Mouse (Mus musculus) ovary, postnatal 36 days (tissue): ENCODE measurements at regions not wholly inside any gene's neighbourhood (a gene's known extent, or its start where the extent isn't known, plus 50 kb on each side); places are given as distances from the start of the nearest gene placed in this dataset.

Experiments
- DNase-seq: peaks from one replicate; pipeline ENCODE4 v3.0.0; 2022; ENCODE audit warnings: low spot score, mixed read lengths

GRCm38 (mm10) chr6:135433753-135434152 is 71.4 kb downstream of the Emp1 start:
- no peak for DNase-seq

GRCm38 (mm10) chr6:135436315-135436714 is 74.0 kb downstream of the Emp1 start:
- DNase-seq = no peak

DNA sequence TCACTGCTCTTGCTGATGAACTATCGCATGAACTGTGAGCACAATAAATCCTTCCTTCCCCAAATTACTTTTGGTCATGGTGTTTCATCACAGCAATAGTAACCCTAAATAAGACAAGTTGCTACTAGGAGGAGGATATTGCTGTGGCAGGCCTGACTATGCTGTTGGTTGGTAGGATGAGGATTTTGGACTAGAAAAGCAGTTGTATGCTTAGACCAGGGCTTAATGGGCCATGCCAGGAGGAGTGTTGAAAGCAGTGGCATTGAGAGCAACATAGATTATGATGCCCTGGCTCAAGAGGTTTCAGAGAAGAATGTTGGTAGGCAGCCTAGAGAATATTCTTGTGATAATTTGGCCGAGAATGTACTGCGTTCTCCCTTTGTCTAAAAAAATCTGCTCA is 75.9 kb downstream of the Emp1 start:
- no peak for DNase-seq

DNA sequence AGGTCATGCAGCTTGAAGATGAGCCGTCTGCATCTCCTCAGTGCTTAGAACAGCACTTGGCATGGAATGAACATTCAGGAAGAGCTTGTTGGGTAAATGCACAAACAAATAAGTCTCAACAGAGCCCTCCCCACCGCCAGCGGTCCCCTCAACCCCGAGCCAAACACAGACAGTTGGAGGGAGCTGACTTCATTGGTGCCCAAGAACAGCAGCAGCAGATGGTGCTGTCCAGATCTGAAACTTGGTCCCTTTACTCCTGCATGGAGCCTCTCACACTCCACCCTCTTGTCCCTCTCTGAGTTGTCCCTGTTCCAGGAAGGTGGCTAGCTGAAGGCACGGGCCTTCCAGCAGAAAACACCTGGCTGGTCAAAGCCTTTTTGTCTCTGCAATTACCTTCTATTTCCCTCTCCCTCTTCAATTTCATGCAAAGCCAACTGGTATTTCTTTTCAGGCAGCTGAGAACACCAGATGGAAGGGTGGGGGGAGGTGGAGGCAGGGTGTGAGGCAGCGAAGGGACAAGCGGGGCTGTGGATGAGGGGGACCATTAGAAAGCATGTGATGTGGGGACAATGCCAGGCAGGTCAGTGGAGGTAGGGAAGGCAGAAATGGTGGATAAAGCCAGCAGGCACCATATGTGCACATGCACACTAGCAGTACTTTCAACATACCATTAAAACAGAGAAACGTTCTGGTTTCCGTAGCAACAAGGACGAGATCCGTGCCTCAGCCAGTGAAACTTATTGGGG is 79.0 kb downstream of the Emp1 start:
- DNase-seq = no peak

GRCm38 (mm10) chr6:135444661-135445060 is 82.3 kb downstream of the Emp1 start:
- DNase-seq = peak; percentile 89

- no peak for DNase-seq
Measured at GRCm38 (mm10) chr6:135445070-135445469, 82.7 kb downstream of the Emp1 start.

GRCm38 (mm10) chr6:135447801-135448200 is 85.5 kb downstream of the Emp1 start:
- DNase-seq = no peak

- no peak for DNase-seq
Measured at GRCm38 (mm10) chr6:135449228-135449627, 86.9 kb downstream of the Emp1 start.

DNA sequence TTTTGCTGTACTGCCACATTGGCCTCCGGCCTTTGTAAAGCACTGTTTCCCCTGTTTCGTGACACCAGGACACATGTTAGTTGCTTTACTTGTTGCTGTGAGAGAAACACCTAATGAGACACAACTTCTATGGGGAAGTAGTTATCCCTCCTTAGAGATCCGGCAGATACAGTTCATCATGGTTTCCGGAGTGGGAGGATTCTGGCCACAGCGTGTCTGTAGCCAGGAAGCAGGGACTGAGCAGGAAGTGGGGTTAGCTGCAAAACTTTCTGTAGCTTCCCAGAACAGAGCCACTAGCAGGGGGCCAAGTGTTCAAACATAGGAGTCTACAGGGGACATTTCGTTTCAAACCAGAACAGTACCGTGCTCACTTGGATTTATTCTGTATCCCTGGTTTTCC is 88.2 kb downstream of the Emp1 start:
- no peak for DNase-seq

- DNase-seq = no peak
Measured at GRCm38 (mm10) chr6:135451165-135451797, 88.9 kb downstream of the Emp1 start.

GRCm38 (mm10) chr6:135453041-135453440 is 90.7 kb downstream of the Emp1 start:
- DNase-seq = no peak

- no peak for DNase-seq
Measured at GRCm38 (mm10) chr6:135472495-135472894, 110.2 kb downstream of the Emp1 start.

DNA sequence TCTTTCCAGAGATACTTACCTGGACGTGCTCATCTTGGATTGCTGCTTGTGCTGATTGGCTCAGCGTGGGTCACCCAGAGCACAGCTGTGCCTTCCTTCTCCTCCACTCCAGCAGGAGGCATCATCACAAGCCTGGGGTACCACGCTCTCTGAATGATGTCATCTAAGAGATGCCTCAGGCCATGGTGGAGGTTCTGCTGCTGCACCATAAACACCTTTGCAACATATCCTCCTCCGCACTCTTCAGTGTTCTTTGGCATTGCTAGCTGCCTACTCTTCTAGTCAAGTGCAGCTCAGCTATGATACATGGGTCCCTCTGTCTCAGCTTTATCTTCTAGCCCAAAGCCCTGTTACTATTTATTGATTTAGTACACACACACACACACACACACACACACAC is 110.8 kb downstream of the Emp1 start:
- DNase-seq = no peak

- no peak for DNase-seq
Measured at GRCm38 (mm10) chr6:135488795-135489194, 126.5 kb downstream of the Emp1 start.

DNA sequence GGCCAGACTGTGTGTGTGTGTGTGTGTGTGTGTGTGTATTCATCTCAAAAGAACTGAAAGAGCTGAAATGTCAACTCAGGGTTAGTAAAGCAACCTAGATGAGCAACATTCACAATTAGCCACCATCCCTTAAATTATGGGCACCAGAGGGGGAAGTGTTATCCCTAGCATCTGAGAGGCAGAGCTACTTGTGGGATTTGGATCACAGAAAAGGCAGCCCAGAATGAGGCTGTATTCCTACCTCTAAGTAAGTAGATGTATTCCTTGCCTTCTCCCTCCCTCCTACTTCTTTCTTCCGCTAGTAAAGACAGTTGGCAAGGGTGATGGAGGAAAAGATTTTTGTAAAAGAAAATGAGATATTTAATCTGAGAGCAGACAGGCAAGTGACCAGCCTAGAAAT is 131.6 kb downstream of the Emp1 start:
- no peak for DNase-seq

GRCm38 (mm10) chr6:135495841-135496240 is 133.5 kb downstream of the Emp1 start:
- no peak for DNase-seq

DNA sequence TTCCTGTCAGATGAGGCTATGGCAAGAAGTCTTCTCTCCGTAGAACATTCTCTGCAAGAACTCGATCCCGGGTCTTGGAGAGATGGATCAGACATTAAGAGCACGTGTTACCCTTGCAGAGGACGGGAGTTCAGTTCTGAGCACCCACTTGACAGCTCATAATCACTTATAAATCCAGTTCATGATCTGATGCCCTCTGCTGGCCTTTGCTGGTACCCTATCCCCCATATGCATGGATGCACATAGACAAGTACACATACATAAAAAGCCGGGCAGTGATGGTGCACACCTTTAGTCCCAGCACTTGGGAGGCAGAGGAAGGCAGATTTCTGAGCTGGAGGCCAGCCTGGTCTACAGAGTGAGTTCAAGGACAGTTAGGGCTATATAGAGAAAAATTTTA is 136.2 kb downstream of the Emp1 start:
- no peak for DNase-seq

DNA sequence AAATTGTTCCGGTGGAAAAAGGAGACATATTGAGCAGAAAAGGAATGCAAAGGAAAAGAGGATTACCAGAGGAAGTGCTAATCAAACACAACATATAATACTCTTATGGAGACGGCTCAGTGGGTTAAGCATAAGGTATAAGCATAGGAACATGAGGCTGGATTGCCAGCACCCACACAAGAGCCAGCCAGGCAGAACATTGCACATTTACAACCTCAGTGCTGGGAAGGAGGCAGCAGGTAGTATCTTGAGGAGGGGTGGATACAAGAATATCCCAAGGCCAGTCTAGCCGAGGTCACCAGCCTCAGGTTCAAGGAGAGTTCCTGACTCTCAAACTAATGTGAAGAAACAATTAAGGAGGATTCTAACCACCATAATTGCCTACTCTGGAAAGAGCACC is 138.0 kb downstream of the Emp1 start:
- DNase-seq = no peak

- DNase-seq = no peak
Measured at GRCm38 (mm10) chr6:135501791-135502190, 139.4 kb downstream of the Emp1 start.

DNA sequence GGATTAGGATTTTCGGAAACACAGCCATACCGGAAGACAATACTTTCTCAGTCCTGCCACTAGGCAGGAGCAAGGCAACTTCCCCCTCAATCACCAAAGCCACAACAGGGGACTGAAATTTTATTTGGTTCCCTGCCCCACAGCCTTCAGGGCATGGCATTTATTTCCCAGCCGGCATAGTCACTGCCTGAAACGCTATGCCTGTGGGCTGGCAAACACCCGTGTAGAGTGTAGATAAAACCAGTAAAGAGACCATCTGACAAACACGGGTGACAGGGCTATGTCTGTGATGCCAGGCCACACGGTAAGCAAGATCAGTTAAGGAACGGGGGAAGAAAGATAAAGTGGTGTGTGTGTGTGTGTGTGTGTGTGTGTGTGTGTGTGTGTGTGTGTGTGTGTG is 140.1 kb downstream of the Emp1 start:
- DNase-seq = no peak

DNA sequence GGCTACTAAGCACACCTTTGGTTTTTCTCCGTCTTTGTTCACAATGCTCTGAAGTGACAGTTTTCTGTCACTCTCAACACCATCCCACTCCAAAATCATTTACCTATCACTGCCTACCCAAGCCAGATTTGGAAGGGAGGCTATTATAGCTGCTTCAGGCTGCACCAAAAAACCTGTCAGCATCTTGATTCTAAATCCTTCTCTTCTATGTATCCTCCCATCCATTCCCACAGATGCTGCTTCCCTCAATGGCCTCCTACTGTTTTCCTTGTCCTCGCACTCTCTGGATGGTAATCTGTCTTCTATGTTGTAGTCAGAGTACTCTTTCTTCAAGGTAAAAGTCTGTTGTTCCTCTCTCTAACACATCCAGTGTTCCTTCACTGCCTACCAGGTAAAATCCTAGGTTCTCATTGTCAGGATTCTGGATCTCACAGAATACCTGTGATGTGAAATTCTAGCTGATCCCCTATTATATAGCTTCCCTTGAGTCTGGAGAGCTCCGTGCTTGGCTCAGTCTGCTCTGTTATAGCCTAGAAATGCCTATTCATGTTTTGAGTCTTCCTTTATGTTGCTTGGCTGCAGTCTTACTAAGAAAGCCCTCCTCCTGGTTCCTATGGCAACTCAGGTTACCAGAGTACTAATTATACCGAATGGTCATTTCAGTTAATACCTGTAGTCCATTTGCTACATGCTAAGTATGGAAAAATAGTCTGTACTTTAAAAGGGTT is 156.5 kb downstream of the Emp1 start:
- DNase-seq = no peak

- no peak for DNase-seq
Measured at GRCm38 (mm10) chr6:135519438-135519803, 157.1 kb downstream of the Emp1 start.

DNA sequence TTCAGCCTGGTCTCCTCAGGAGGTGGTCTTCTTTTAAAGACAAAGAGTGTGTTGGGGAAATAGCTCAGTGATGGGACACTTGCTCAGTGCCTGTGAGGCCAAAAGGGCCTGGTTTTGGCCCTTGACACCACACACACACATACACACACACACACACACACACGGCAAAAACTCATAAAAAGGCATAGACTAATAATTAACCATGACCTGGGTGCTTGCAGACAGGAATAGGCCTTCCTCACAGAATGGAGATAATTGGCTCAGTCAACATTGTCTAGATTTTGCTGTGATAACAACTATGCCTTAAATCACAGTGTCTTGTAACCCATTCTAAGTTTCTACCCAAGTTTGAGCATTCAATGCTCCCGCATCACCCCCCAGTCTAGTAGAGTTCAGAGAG is 158.5 kb downstream of the Emp1 start:
- DNase-seq = no peak
